Mouse (Mus musculus) heart, embryonic 15.5 days (tissue): ENCODE data around the gene Cdkl3. TPM values are rescaled to one million over a fixed set of nuclear protein-coding genes. Genes with fewer than 3 reads are reported as not detected.
A peak's percentile ranks its signal among the peaks of the same experiment; 100 is the strongest.
"Not testable (repeated sequence)": the region's sequence is repeated elsewhere in the genome, so short reads cannot be mapped to it uniquely, and the experiment has no call there.

Experiments
- ATAC-seq: fragments of 200-750 bp; cut with Nextera tagmentation; replicated peaks from 2 replicates; pipeline ENCODE4 v1.8.0; 2017; ENCODE audit warnings: low read depth, moderate TSS enrichment; ENCODE audit not compliant: insufficient number of reproducible peaks, insufficient read depth, low FRiP score
- H3K27ac ChIP-seq: fragments of 300-500 bp; sonication (generic); 2 replicates; pipeline ENCODE4 v1.5.1; 2015; ENCODE audit warnings: mild to moderate bottlenecking, inconsistent platforms
- H3K27me3 ChIP-seq: fragments of 300-500 bp; sonication (generic); 2 replicates; pipeline ENCODE4 v1.6.1; 2015; ENCODE audit warnings: inconsistent platforms
- H3K36me3 ChIP-seq: fragments of 300-500 bp; sonication (generic); 2 replicates; pipeline ENCODE4 v1.6.1; 2015; ENCODE audit warnings: mild to moderate bottlenecking, inconsistent platforms
- H3K4me1 ChIP-seq: fragments of 300-500 bp; sonication (generic); replicated peaks from 2 replicates; pipeline ENCODE4 v1.6.1; 2015; ENCODE audit warnings: inconsistent platforms
- H3K4me2 ChIP-seq: fragments of 300-500 bp; sonication (generic); 2 replicates; pipeline ENCODE4 v1.6.1; 2015; ENCODE audit warnings: inconsistent platforms, mild to moderate bottlenecking, moderate library complexity
- H3K4me3 ChIP-seq: fragments of 300-500 bp; sonication (generic); 2 replicates; pipeline ENCODE4 v1.5.1; 2015; ENCODE audit warnings: mild to moderate bottlenecking, inconsistent platforms
- H3K9ac ChIP-seq: fragments of 300-500 bp; sonication (generic); 2 replicates; pipeline ENCODE4 v1.6.1; 2015; ENCODE audit warnings: mild to moderate bottlenecking, inconsistent platforms
- H3K9me3 ChIP-seq: fragments of 300-500 bp; sonication (generic); replicated peaks from 2 replicates; pipeline ENCODE4 v1.6.1; 2016; ENCODE audit warnings: inconsistent platforms
- WGBS: fragments of 180-500 bp; shearing (Covaris S2); methylation state at CpG from one replicate; pipeline ENCODE4 v1.1.7; 2015; ENCODE audit warnings: mixed read lengths; 5-methylcytosine and 5-hydroxymethylcytosine counted together
- polyA plus RNA-seq: library from polyadenylated mRNA; unstranded; fragments of >200 nt; fragmentation: Nextera tagmentation; extraction: Ambion mirVana; gene quantifications from 2 replicates; pipeline ENCODE4 v1.2.1, GENCODE M21; 2015

Gene Cdkl3
- polyA plus RNA-seq, 1 experiment from 2014 or later = 9.8 TPM

DNA sequence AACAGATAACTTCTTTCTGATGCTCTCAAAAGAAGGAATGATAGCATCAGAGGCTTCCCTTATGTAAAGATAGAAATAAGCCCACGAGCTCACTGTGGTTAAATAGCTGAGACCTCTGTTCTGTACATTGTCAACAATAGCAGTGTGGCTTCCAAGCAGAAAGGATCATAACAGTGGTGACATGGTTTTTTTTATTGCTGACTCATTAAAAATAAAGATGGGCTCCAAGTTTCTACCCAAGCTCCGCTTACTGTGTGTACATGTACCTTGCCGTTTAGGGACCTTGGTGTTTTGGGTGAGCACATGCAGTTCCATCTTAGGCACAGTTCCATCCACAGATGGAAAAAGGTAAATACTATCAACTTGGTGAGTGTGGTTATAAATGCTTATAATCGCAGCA is 99.0 kb downstream of the Cdkl3 start:
- Histone ChIP-seq H3K27me3 (no peaks in the 10 kb centered on the region), H3K27ac (no peak overlapping the region), H3K36me3 (no peaks in the 10 kb centered on the region), H3K4me2 (no peak overlapping the region), H3K9ac (no peak overlapping the region), H3K9me3 (no peaks in the 10 kb centered on the region), H3K4me3 (no peak overlapping the region), H3K4me1 (peaks cover 51% of the 10 kb centered on the region)
- 76% methylated on average over 4 of the region's 4 CpGs for WGBS
- ATAC-seq = no peak

DNA sequence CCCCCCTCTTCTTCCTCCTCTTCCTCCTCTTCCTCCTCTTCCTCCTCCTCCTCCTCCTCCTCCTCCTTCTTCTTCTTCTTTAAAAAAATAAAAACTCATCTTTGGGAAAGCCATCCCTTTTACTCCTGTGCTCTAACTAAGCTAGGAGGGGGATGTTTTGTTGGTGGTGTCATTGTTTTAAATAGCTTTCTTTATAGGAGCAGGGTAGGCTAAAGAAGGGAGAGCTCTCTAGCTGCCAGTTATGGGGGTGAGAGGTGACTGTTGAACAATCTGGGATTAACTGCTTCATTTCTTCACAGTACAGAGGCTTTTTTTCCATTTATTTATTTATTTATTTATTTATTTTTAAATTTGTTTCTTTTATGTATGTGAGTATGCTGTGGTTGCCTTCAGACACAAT is 101.5 kb downstream of the Cdkl3 start:
- Histone ChIP-seq H3K27ac (peak overlapping the region; percentile 61), H3K27me3 (no peaks in the 10 kb centered on the region), H3K9me3 (no peaks in the 10 kb centered on the region), H3K9ac (no peak overlapping the region), H3K4me2 (0 out of 2 replicates have a peak overlapping the region, but pooled peaks have one; percentile 25), H3K4me3 (no peak overlapping the region), H3K4me1 (peaks cover 49% of the 10 kb centered on the region), H3K36me3 (no peaks in the 10 kb centered on the region)
- ATAC-seq = peak; percentile 67; the same call in 1 of the 2 replicates

DNA sequence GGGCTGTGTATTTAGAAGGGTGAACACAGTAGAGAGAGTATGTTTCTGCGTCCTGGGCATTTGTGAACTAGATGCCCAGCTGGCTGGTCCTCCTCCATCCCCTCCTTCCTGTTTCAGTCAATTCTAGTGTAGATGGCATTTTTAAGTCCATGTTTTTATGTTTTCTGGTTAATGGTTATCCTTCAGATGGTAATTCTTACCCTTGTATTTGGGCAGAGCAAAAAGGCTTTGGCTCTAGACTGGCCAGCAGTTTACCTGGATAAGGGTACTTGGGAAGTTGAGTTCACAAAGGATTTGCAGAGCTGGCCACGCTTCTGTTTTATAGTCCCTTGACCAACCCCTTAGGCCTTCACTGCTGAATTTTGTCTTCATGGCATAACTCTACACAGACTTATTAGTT is 102.0 kb downstream of the Cdkl3 start:
- H3K4me2 ChIP-seq = peak overlapping the region; percentile 25; the same call in 1 of the 2 replicates
- no peak overlapping the region for H3K4me3 ChIP-seq
- ATAC-seq = no peak
- WGBS = 87% methylated on average over 2 of the region's 2 CpGs
- H3K27ac ChIP-seq = peak overlapping the region; percentile 61
- peak overlapping the region; percentile 9; the same call in 1 of the 2 replicates for H3K9ac ChIP-seq
- no peaks in the 10 kb centered on the region for H3K9me3 ChIP-seq
- H3K4me1 ChIP-seq = peaks cover 44% of the 10 kb centered on the region
- no peaks in the 10 kb centered on the region for H3K27me3 ChIP-seq
- H3K36me3 ChIP-seq = no peaks in the 10 kb centered on the region

DNA sequence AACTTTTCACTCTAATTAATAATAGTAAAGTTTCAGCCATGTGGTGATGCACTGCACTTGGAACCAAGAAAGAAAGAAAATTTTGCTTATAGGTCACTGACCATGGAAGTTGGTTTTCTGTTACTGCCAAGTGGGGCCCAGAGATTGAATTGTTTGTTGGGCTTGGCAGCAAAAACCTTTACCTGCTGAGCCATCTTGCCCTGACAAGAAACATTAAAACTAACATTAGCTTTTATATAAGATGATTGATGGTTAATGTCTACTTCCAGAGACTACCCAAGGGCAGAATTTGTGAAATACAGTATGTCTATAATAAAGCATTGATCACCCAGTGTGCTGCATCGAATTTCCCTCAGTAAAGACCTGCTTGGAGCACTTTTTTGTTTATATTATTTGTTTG is 102.4 kb downstream of the Cdkl3 start:
- H3K36me3 ChIP-seq = no peaks in the 10 kb centered on the region
- H3K27me3 ChIP-seq = no peaks in the 10 kb centered on the region
- peaks cover 40% of the 10 kb centered on the region for H3K4me1 ChIP-seq
- ATAC-seq = no peak
- H3K9ac ChIP-seq = no peak overlapping the region
- H3K27ac ChIP-seq = no peak overlapping the region; the same call in 1 of the 2 replicates
- WGBS = 84% methylated on average over 1 of the region's 1 CpGs
- H3K9me3 ChIP-seq = no peaks in the 10 kb centered on the region
- H3K4me3 ChIP-seq = no peak overlapping the region
- H3K4me2 ChIP-seq = peak overlapping the region; percentile 25; the same call in 1 of the 2 replicates

DNA sequence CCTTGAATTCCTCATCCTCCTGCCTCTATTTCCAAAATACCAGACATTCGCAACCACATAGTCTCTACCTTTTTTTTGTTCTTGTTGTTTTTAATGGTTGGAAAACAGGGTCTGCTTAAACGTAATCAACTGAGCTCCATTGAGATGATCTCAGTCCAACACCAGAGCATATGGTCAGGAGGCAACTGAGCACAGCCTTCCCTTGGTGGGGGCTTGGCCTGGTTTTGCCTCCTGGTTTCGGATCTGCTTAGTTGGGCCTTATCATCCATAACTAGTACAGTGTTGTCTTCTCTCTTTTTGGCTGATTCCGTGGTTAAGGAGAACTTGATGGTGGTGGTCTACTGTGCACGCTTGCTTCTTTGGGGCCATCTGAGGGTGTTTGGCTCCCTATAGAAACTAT is 104.8 kb downstream of the Cdkl3 start:
- WGBS = 82% methylated on average over 5 of the region's 5 CpGs
- H3K4me2 ChIP-seq = no peak overlapping the region
- ATAC-seq = no peak

DNA sequence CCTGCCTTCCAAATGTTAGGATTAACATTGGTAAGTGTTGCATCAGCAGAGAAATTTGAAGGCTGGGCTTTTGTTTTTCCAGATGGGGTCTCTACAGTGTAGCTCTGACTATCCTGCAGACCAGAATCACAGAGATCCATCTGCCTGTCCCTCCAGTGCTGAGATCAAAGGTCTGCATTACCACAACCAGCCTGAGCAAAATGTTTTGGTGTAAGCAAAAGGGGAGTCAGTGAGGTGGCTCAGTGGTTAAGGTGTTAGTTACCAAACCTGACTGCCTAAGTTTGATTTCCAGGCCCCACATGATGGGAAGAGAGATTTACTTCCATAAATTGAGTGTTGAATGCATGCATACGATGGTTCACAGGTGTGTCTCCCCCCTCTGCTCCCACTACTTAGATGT is 105.4 kb downstream of the Cdkl3 start:
- no peak for ATAC-seq
- Histone ChIP-seq H3K4me2 (no peak overlapping the region), H3K4me3 (no peak overlapping the region), H3K27me3 (no peaks in the 10 kb centered on the region), H3K27ac (no peak overlapping the region), H3K9me3 (no peaks in the 10 kb centered on the region), H3K36me3 (peaks cover 13% of the 10 kb centered on the region), H3K9ac (no peak overlapping the region), H3K4me1 (peaks cover 23% of the 10 kb centered on the region)
- WGBS = 69% methylated on average over 1 of the region's 1 CpGs

More for the DNA sequence above, 104.8 kb downstream of the Cdkl3 start:
- H3K9me3 ChIP-seq = no peaks in the 10 kb centered on the region
- peaks cover 27% of the 10 kb centered on the region for H3K4me1 ChIP-seq
- H3K4me3 ChIP-seq = no peak overlapping the region
- no peak overlapping the region for H3K27ac ChIP-seq
- no peak overlapping the region for H3K9ac ChIP-seq
- H3K27me3 ChIP-seq = no peaks in the 10 kb centered on the region
- peaks cover 7% of the 10 kb centered on the region for H3K36me3 ChIP-seq

DNA sequence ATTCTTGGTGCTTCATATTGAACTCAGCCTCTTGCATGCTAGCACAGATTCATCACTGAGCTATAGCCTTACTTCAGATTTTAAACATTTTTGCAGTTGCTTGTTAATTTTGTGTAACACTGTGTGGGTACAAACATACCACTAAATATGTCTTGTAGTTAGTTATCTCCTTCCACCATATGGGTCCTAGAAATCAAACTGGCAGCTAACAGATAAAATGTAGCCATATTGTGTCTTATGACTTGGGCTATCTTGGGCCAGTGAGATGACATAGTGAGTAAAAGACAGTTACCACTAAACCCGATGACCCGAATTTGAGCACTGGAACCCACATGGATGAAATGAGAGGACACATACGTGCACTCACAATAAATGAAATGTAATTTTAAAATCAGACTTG is 111.5 kb downstream of the Cdkl3 start:
- ATAC-seq = no peak
- no peaks in the 10 kb centered on the region for H3K27me3 ChIP-seq
- H3K36me3 ChIP-seq = peaks cover 66% of the 10 kb centered on the region
- 94% methylated on average over 3 of the region's 3 CpGs for WGBS
- no peak overlapping the region for H3K4me2 ChIP-seq
- H3K4me1 ChIP-seq = no peaks in the 10 kb centered on the region
- no peak overlapping the region for H3K27ac ChIP-seq
- H3K9ac ChIP-seq = no peak overlapping the region
- no peak overlapping the region for H3K4me3 ChIP-seq
- no peaks in the 10 kb centered on the region for H3K9me3 ChIP-seq

DNA sequence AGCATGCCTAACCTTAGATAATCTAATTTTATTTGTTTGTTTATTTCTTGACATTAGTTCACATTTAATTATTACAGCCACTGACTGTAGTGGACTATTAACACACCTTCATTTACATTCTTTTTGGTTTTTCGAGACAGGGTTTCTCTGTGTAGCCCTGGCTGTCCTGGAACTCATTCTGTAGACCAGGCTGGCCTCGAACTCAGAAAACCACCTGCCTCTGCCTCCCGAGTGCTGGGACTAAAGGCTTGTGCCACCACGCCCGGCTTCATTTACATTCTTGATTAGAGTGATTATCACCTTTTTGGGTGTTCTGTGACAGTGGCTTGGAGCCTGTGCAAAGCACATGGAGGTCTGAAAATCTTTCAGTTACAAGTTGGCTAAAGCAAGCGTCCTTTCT is 112.1 kb downstream of the Cdkl3 start:
- H3K9ac ChIP-seq, H3K4me2 ChIP-seq, H3K27ac ChIP-seq, H3K4me1 ChIP-seq, H3K27me3 ChIP-seq, H3K9me3 ChIP-seq, H3K4me3 ChIP-seq, ATAC-seq: not testable (repeated sequence)
- WGBS = 92% methylated on average over 6 of the region's 6 CpGs
- peaks cover 70% of the 10 kb centered on the region for H3K36me3 ChIP-seq

DNA sequence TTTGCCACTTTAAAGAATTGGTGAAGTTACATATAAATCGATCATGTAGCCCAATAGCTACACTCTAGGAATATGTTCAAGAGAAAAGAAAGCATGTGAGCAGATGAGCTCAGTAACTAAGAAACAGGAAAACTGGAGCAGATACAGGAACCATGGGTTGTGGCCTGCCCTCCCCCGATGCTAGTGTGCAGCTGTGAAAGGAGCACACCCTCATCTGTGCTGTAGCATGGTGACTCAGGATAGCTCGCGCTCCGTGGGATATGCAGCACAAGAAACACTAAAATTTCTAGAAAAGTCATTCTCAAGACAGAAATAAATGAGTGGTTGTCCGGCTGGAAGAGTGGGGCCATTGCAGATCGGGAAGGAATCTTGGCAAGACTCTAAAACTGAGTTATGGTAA is 113.1 kb downstream of the Cdkl3 start:
- Histone ChIP-seq H3K4me3 (no peak overlapping the region), H3K4me2 (no peak overlapping the region), H3K4me1 (no peaks in the 10 kb centered on the region), H3K27me3 (no peaks in the 10 kb centered on the region), H3K9ac (no peak overlapping the region), H3K9me3 (no peaks in the 10 kb centered on the region), H3K36me3 (peaks cover 80% of the 10 kb centered on the region), H3K27ac (no peak overlapping the region)
- WGBS = 94% methylated on average over 7 of the region's 7 CpGs
- no peak for ATAC-seq

DNA sequence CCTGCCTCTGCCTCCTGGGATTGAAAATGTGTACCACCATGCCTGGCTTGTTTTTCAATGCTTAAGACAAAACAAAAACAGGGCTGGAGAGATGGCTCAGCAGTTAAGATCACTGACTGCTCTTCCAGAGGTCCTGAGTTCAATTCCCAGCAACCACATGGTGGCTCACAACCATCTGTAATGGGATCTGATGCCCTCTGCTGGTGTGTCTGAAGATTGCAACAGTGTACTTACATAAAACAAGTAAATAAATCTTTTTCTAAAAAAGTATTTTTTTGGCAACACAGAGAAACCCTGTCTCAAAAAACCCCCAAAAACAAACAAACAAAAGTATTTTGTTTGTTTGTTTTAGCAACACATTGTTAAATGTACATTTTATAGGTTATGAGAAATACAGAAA is 116.4 kb downstream of the Cdkl3 start:
- H3K4me2 ChIP-seq, H3K9me3 ChIP-seq, H3K4me3 ChIP-seq, H3K27ac ChIP-seq, H3K27me3 ChIP-seq, H3K9ac ChIP-seq, H3K4me1 ChIP-seq, ATAC-seq: not testable (repeated sequence)
- H3K36me3 ChIP-seq = peaks cover 89% of the 10 kb centered on the region

DNA sequence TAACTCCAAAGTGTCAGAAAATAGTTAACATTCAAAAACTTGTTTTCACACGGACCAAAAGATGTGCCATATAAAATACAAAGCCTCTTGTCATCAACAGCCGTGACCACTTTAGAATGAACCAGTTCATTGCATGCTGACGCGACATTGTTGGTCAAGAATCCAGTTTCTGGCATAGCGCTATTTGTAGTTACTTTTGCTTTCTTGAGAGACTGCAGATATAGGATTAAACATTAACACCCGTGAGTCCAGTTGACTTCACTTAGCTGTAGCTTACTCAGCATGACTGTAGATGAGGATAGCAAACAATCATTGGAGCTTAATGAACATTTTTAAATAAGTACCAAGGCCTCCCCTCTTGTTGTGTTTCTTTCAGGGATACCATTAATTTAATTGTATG is 118.0 kb downstream of the Cdkl3 start:
- no peak overlapping the region for H3K4me3 ChIP-seq
- H3K9ac ChIP-seq = no peak overlapping the region
- H3K9me3 ChIP-seq = no peaks in the 10 kb centered on the region
- no peak overlapping the region for H3K4me2 ChIP-seq
- H3K36me3 ChIP-seq = peaks cover 80% of the 10 kb centered on the region
- H3K4me1 ChIP-seq = no peaks in the 10 kb centered on the region
- H3K27ac ChIP-seq = no peak overlapping the region
- H3K27me3 ChIP-seq = no peaks in the 10 kb centered on the region
- ATAC-seq = no peak
- 87% methylated on average over 6 of the region's 6 CpGs for WGBS

DNA sequence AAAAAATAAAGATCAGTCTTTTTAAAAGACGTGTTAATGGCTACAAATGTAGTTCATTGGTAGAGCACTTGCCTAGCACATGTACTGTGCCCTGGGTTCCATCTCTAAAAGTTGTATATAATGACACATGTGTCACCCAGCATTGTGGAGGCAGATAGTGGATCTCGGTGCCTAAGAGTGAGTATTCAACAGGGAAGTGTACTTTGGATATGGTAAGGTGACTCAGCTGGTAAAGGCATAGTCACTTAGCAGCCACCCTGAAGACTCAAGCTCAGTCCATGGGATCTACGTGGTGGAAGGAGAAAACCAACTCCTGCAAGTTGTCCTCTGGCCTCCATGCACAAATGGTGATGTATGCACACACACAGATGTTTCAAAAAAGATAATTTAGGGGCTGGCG is 120.4 kb downstream of the Cdkl3 start:
- peaks cover 4% of the 10 kb centered on the region for H3K4me1 ChIP-seq
- H3K4me3 ChIP-seq = no peak overlapping the region
- H3K36me3 ChIP-seq = peaks cover 60% of the 10 kb centered on the region
- no peak overlapping the region for H3K9ac ChIP-seq
- ATAC-seq = no peak
- WGBS = 90% methylated on average over 4 of the region's 4 CpGs
- no peak overlapping the region for H3K4me2 ChIP-seq
- H3K27me3 ChIP-seq = no peaks in the 10 kb centered on the region
- no peak overlapping the region for H3K27ac ChIP-seq
- H3K9me3 ChIP-seq = no peaks in the 10 kb centered on the region
